Mouse (Mus musculus) forebrain, embryonic 16.5 days (tissue): ENCODE measurements at regions not wholly inside any gene's neighbourhood (a gene's known extent, or its start where the extent isn't known, plus 50 kb on each side); places are given as distances from the start of the nearest gene placed in this dataset.
"Not testable (repeated sequence)": the region's sequence is repeated elsewhere in the genome, so short reads cannot be mapped to it uniquely, and the experiment has no call there.

Experiments used
- ATAC-seq: fragments of 200-750 bp; cut with Nextera tagmentation; 2 replicates; pipeline ENCODE4 v1.8.0; 2017; ENCODE audit warnings: mild to moderate bottlenecking, moderate library complexity
- H3K27ac ChIP-seq: fragments of 300-500 bp; sonication (generic); 2 replicates; pipeline ENCODE4 v1.5.1; 2014; ENCODE audit warnings: low read length, control low read depth
- H3K27me3 ChIP-seq: fragments of 300-500 bp; sonication (generic); replicated peaks from 2 replicates; pipeline ENCODE4 v1.6.1; 2014; ENCODE audit warnings: low read length; ENCODE audit not compliant: control insufficient read depth, insufficient read depth
- H3K36me3 ChIP-seq: fragments of 300-500 bp; sonication (generic); 2 replicates; pipeline ENCODE4 v1.6.1; 2014; ENCODE audit not compliant: control insufficient read depth, insufficient read depth
- H3K4me1 ChIP-seq: fragments of 300-500 bp; sonication (generic); replicated peaks from 2 replicates; pipeline ENCODE4 v1.6.1; 2014; ENCODE audit warnings: low read length; ENCODE audit not compliant: control insufficient read depth, insufficient read depth
- H3K4me2 ChIP-seq: fragments of 300-500 bp; sonication (generic); 2 replicates; pipeline ENCODE4 v1.6.1; 2014; ENCODE audit warnings: mild to moderate bottlenecking, low read length, control low read depth
- H3K4me3 ChIP-seq: fragments of 300-500 bp; sonication (generic); replicated peaks from 2 replicates; pipeline ENCODE4 v1.5.1; 2014; ENCODE audit warnings: mild to moderate bottlenecking, low read length, control low read depth
- H3K9ac ChIP-seq: fragments of 300-500 bp; sonication (generic); replicated peaks from 2 replicates; pipeline ENCODE4 v1.6.1; 2014; ENCODE audit warnings: low read depth, low read length, control low read depth
- H3K9me3 ChIP-seq: fragments of 300-500 bp; sonication (generic); 2 replicates; pipeline ENCODE4 v1.6.1; 2016; ENCODE audit warnings: low read length; ENCODE audit not compliant: control insufficient read depth
- WGBS: fragments of 180-500 bp; shearing (Covaris S2); extraction: QIAGEN DNeasy Blood & Tissue Kit; methylation state at CpG from one replicate; pipeline ENCODE4 v1.1.7; 2014; 5-methylcytosine and 5-hydroxymethylcytosine counted together

DNA sequence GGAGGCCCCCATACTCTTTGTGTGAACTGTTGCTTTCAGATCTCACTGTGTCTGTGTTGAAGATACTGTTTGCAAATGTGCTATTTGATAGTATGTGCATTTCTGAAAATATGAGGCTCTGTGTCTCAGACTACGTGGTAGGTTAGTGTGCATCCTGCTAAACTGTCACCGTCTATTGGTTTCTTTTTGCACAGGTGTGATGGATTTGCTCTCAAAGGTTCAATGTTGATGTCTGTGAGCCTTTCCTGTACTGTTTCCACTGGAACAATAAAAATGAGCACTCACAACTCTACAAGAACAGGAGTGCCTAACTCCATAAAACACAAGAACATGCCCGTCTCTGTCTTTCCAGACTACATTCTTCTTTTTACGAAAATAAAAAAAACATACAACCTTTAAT, 518.2 kb upstream of the Ptger4 start:
- WGBS: 90% methylated on average over 4 of the region's 4 CpGs
- H3K9ac ChIP-seq: no peak overlapping the region
- ATAC-seq: no peak
- no peak overlapping the region for H3K27ac ChIP-seq
- H3K4me3 ChIP-seq: no peak overlapping the region
- H3K4me1 ChIP-seq: no peaks in the 10 kb centered on the region
- no peaks in the 10 kb centered on the region for H3K36me3 ChIP-seq
- H3K27me3 ChIP-seq: no peaks in the 10 kb centered on the region
- H3K4me2 ChIP-seq: no peak overlapping the region
- no peaks in the 10 kb centered on the region for H3K9me3 ChIP-seq

DNA sequence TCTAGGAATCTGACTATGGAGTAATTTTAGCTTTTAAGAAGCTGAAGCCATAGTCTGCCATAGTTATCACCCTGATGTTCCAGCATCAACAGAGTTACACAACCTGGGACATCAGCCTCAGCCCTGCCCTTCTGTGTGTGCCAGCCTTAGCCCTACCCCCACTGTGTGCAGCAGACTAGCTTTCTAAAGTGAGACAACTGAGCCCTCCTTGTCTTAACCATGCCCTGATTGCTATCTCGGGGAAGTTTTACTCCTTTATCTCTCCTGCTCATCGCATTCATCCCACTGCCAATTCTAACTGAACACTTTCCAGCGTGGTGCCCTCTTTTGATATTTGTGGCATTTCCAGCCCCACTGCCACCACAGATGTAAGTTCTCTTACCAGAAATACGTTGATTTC, 522.5 kb upstream of the Dab2 start:
- H3K27me3 ChIP-seq: no peaks in the 10 kb centered on the region
- H3K9ac ChIP-seq: no peak overlapping the region
- WGBS: 85% methylated on average over 4 of the region's 4 CpGs
- no peak overlapping the region for H3K27ac ChIP-seq
- H3K4me1 ChIP-seq: no peaks in the 10 kb centered on the region
- no peaks in the 10 kb centered on the region for H3K9me3 ChIP-seq
- no peak for ATAC-seq
- H3K36me3 ChIP-seq: no peaks in the 10 kb centered on the region
- H3K4me2 ChIP-seq: no peak overlapping the region
- H3K4me3 ChIP-seq: no peak overlapping the region

DNA sequence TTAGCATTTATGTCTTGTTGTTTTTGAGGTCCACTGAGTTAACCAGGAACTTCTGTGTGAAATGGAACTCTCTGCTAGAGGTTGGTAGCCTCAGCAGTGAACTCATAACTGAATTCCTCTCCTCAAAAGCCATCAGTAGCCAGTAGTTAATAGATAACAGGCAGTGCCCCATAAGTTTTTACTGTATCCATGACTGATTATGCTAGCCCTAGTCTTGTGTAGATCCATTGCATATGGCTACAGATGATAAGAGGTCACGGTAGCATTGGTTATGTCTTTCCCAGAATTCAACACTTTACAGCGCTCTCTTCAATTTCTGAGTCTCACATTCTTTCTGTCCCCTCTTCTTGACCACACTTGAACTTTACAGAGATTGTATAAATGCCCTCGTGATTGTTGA, 499.7 kb upstream of the Dab2 start:
- Histone ChIP-seq H3K9me3 (no peaks in the 10 kb centered on the region), H3K27me3 (no peaks in the 10 kb centered on the region), H3K9ac (no peak overlapping the region), H3K36me3 (no peaks in the 10 kb centered on the region), H3K4me1 (no peaks in the 10 kb centered on the region), H3K4me2 (no peak overlapping the region), H3K4me3 (no peak overlapping the region), H3K27ac (no peak overlapping the region)
- WGBS: 93% methylated on average over 3 of the region's 3 CpGs
- no peak for ATAC-seq

DNA sequence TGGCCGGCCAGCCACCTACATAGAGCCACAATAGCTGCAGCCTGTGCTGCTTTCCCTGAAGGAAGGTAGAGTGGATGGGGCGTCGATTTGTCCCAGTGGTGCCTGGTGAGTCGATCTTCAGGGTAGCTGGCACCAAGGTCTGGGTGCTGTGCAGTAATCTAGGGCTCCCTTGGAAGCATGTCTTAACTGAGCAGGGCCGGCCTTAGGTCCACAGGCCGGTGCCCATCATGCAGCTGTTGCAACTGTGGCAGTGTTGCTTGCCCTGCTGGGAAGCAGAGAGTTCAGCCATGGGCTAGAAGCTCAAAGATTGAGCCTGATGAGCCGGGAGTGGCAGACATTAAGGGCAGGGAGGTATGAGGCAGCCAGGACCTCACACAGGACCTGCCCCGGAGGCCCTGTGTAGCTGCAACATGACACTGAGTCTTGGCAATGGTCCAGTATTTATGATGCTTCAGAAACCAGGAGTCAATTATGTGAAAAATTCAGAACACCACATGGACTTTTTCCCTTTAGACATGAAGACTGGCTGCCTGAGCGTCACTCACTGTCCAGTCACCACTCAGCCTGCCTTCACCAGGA, 488.3 kb upstream of the Dab2 start:
- Histone ChIP-seq H3K27ac (no peak overlapping the region), H3K27me3 (no peaks in the 10 kb centered on the region), H3K4me1 (no peaks in the 10 kb centered on the region), H3K9me3 (no peaks in the 10 kb centered on the region), H3K4me3 (no peak overlapping the region), H3K4me2 (no peak overlapping the region), H3K36me3 (no peaks in the 10 kb centered on the region), H3K9ac (no peak overlapping the region)
- WGBS: 84% methylated on average over 9 of the region's 9 CpGs
- no peak for ATAC-seq

DNA sequence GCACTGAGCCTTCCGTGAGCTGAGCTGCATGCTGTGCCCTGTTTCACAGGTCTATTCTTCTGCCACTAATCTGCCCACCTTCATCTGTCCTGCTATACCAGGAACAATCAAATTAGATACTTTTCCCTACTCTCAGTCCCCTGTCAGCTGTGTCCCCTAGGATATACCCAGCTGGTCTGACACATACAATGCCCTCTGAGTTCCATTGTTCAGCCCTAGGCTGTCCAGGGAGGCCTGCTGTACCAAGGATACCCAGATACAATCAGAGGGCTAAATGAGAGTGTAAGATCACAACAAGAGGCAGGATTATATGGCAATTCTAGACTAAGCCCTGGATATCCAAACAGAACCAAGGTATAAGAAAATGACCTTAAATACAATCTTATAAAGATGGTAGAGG, 487.6 kb upstream of the Dab2 start:
- H3K9me3 ChIP-seq: no peaks in the 10 kb centered on the region
- no peak overlapping the region for H3K4me3 ChIP-seq
- H3K9ac ChIP-seq: no peak overlapping the region
- 81% methylated on average over 1 of the region's 1 CpGs for WGBS
- H3K27me3 ChIP-seq: no peaks in the 10 kb centered on the region
- no peak overlapping the region for H3K27ac ChIP-seq
- no peaks in the 10 kb centered on the region for H3K4me1 ChIP-seq
- no peak overlapping the region for H3K4me2 ChIP-seq
- H3K36me3 ChIP-seq: no peaks in the 10 kb centered on the region
- no peak for ATAC-seq

DNA sequence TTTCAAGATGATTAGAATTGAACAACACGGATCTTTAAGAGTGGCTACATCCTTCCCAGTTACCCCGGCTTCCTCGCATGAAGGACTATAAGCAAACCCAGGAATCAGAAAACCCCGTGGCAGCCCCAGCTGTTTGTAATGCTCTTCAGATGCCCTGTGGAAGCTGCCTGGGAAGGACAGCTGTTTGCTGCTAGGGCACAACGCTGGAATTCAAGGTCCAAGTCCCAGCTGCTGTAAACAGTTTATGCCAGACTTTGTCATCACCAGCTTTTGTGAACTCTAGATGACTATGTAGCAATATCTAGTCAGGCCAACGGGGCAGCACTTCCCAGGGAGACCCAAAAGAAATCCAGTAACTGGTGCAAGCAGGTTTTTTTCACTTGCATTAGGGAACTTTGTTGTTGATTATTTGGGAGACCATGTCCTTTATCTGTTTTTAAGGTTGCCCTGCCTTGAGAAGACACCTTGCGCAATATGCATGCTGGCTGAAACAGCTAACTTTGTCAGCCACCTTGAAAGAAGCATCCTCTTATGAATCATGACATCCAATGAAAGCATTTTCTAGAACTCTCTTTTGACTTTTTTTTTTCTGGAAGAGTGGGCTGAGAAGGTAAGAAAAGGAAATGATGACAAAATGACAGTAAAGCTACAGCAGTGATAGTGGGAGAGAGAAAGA, 481.5 kb upstream of the Dab2 start:
- Histone ChIP-seq H3K4me1 (no peaks in the 10 kb centered on the region), H3K27ac (no peak overlapping the region), H3K4me2 (no peak overlapping the region), H3K27me3 (no peaks in the 10 kb centered on the region), H3K4me3 (no peak overlapping the region), H3K9me3 (no peaks in the 10 kb centered on the region), H3K9ac (no peak overlapping the region), H3K36me3 (no peaks in the 10 kb centered on the region)
- no peak for ATAC-seq
- WGBS: 81% methylated on average over 7 of the region's 7 CpGs

DNA sequence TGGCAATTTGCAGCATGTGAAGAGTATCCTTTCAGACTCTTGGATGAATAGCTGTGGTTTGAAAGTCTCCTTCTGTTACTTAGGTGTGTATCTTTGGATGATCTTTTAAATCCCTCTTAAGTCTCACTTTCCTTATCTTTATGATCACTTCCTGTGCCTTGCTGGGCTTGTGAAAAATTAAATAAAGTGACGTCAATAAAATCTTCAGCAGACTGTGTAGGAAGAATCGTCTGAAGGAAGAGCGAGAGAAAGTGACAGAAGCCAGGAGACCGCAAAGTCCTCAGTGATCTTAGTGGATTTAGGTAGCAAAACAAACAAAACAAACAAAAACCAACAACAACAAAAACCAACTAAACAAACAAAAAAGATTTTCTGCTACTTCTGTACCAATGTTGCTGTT, 459.6 kb upstream of the Dab2 start:
- Histone ChIP-seq H3K9me3 (no peaks in the 10 kb centered on the region), H3K9ac (no peak overlapping the region), H3K27me3 (no peaks in the 10 kb centered on the region), H3K36me3 (no peaks in the 10 kb centered on the region), H3K27ac (no peak overlapping the region), H3K4me3 (no peak overlapping the region), H3K4me1 (no peaks in the 10 kb centered on the region), H3K4me2 (no peak overlapping the region)
- whole genome bisulfite sequencing: 90% methylated on average over 4 of the region's 4 CpGs
- no peak for ATAC-seq

DNA sequence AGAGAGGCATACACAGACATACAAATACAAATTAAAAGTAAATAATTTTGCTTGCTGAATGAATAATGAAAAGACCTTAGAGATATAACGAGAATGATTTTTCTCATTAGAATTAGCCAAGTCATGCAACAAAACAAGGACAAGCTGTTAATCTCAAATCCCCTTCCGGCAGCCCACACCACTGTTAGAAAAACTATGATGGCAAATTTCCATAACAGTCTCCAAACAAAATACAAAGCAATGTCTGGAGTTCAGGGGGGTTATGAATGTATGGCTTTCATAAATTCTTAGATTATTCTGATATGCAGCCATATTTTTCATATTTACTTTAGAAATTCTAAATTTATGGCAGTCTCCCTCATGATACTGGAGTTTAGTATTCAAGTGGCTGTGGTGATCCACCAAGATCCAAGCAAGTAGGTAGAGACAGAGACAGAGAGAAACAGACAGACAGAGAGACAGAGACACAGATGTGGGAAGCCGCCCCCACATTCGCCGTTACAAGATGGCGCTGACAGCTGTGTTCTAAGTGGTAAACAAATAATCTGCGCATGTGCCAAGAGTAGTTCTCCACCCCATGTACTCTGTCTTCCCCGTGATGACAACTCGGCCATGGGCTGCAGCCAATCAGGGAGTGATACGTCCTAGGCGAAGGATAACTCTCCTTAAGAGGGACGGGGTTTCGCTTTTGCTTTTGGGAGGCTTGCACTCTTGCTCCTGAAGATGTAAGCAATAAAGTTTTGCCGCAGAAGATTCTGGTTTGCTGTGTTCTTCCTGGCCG, 458.0 kb upstream of the Dab2 start:
- H3K4me3 ChIP-seq: not testable (repeated sequence)

DNA sequence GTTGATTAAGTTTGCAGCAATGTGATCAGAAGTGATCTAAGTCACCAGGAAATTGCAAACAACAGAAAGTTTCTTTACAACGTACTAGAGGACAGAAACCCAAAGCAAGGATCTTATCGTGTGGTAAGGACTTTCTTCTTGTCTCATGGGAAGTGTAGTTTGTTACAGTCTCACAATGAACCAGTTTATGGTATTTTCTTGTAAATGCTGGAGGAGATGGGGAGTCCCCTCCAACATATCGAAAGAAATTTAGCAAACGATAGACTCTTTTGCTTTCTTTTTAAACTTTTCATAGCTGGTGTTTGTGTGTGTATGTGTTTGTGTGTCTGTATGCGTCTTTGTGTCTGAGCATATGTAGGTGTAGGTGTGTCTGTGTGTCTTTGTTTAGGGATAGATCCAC, 453.0 kb upstream of the Dab2 start:
- Histone ChIP-seq H3K4me1 (peaks cover 3% of the 10 kb centered on the region; the same call in 1 of the 2 replicates), H3K9me3 (no peaks in the 10 kb centered on the region), H3K9ac (no peak overlapping the region), H3K4me2 (no peak overlapping the region), H3K36me3 (no peaks in the 10 kb centered on the region), H3K4me3 (no peak overlapping the region), H3K27ac (no peak overlapping the region), H3K27me3 (no peaks in the 10 kb centered on the region)
- 92% methylated on average over 5 of the region's 5 CpGs for WGBS
- no peak for ATAC-seq

More for the DNA sequence above, 458.0 kb upstream of the Dab2 start:
- H3K4me2 ChIP-seq, H3K9me3 ChIP-seq, H3K9ac ChIP-seq, ATAC-seq, H3K27me3 ChIP-seq, H3K36me3 ChIP-seq, H3K4me1 ChIP-seq, H3K27ac ChIP-seq: not testable (repeated sequence)
- whole genome bisulfite sequencing: 92% methylated on average over 15 of the region's 15 CpGs
